Mouse (Mus musculus) kidney, postnatal 0 days (tissue): ENCODE results near the gene Usp4. TPM values are rescaled to one million over a fixed set of nuclear protein-coding genes. Genes with fewer than 3 reads are reported as not detected.

Source experiments
- ATAC-seq: fragments of 200-750 bp; cut with Nextera tagmentation; replicated peaks from 2 replicates; pipeline ENCODE4 v1.8.0; 2017; ENCODE audit warnings: low read depth, moderate number of reproducible peaks, moderate TSS enrichment, moderate library complexity; ENCODE audit not compliant: low FRiP score
- DNase-seq: peaks from one replicate; pipeline ENCODE4 v3.0.0-alpha.2; 2016; ENCODE audit warnings: low spot score
- H3K27ac ChIP-seq: fragments of 300-500 bp; sonication (generic); 2 replicates; pipeline ENCODE4 v1.5.1; 2014; ENCODE audit warnings: mild to moderate bottlenecking
- H3K27me3 ChIP-seq: fragments of 300-500 bp; sonication (generic); 2 replicates; pipeline ENCODE4 v1.6.1; 2014; ENCODE audit warnings: low read length, mixed read lengths; ENCODE audit not compliant: insufficient read depth
- H3K36me3 ChIP-seq: fragments of 300-500 bp; sonication (generic); 2 replicates; pipeline ENCODE4 v1.6.1; 2014; ENCODE audit warnings: low read length, mixed read lengths; ENCODE audit not compliant: insufficient read depth
- H3K4me1 ChIP-seq: fragments of 300-500 bp; sonication (generic); replicated peaks from 2 replicates; pipeline ENCODE4 v1.6.1; 2014; ENCODE audit warnings: antibody characterized with exemption, low read length, mixed read lengths; ENCODE audit not compliant: insufficient read depth
- H3K4me2 ChIP-seq: fragments of 300-500 bp; sonication (generic); 2 replicates; pipeline ENCODE4 v1.6.1; 2014; ENCODE audit warnings: mild to moderate bottlenecking, low read length, moderate library complexity, mixed read lengths
- H3K4me3 ChIP-seq: fragments of 300-500 bp; sonication (generic); replicated peaks from 2 replicates; pipeline ENCODE4 v1.5.1; 2014; ENCODE audit warnings: low read depth, low read length
- H3K9ac ChIP-seq: fragments of 300-500 bp; sonication (generic); 2 replicates; pipeline ENCODE4 v1.6.1; 2014; ENCODE audit warnings: low read depth, low read length
- H3K9me3 ChIP-seq: fragments of 300-500 bp; sonication (generic); replicated peaks from 2 replicates; pipeline ENCODE4 v1.6.1; 2016; ENCODE audit warnings: low read length, inconsistent platforms, mixed read lengths
- CTCF ChIP-seq: IDR thresholded peaks from 2 replicates; pipeline ENCODE4 v1.5.1; 2016; ENCODE audit warnings: antibody characterized with exemption, low read depth, mild to moderate bottlenecking, moderate library complexity
- WGBS: fragments of 180-500 bp; shearing (Covaris S2); extraction: QIAGEN DNeasy Blood & Tissue Kit; methylation state at CpG from one replicate; pipeline ENCODE4 v1.1.7; 2014; 5-methylcytosine and 5-hydroxymethylcytosine counted together
- polyA plus RNA-seq: library from polyadenylated mRNA; unstranded; fragments of >200 nt; fragmentation: Nextera tagmentation; extraction: Ambion mirVana; gene quantifications from 2 replicates; pipeline ENCODE4 v1.2.1, GENCODE M21; 2015

Gene Usp4
- polyA plus RNA-seq, 1 experiment from 2014 or later, result 64.0 TPM

GRCm38 (mm10) chr9:108381382-108381781 is 33.7 kb downstream of the Usp4 start:
- ATAC-seq (no peak), DNase-seq (no peak)
- H3K36me3 ChIP-seq, result peaks cover 73% of the 10 kb centered on the region
- no peak overlapping the region for H3K27ac ChIP-seq
- H3K9me3 ChIP-seq, result no peaks in the 10 kb centered on the region
- H3K4me1 ChIP-seq, result no peaks in the 10 kb centered on the region
- no peaks in the 10 kb centered on the region for H3K27me3 ChIP-seq
- H3K4me2 ChIP-seq, result no peak overlapping the region
- H3K9ac ChIP-seq, result no peak overlapping the region
- H3K4me3 ChIP-seq, result no peak overlapping the region
- no peak for TF ChIP-seq CTCF
- 96% methylated on average over 9 of the region's 9 CpGs for WGBS

- Histone ChIP-seq H3K4me3 (no peak overlapping the region), H3K9ac (no peak overlapping the region), H3K36me3 (peaks cover 77% of the 10 kb centered on the region), H3K4me1 (no peaks in the 10 kb centered on the region), H3K27me3 (no peaks in the 10 kb centered on the region), H3K9me3 (no peaks in the 10 kb centered on the region), H3K27ac (no peak overlapping the region), H3K4me2 (no peak overlapping the region)
- WGBS, result 80% methylated on average over 7 of the region's 7 CpGs
- no peak for TF ChIP-seq CTCF
- DNase-seq (no peak), ATAC-seq (no peak)
Measured at GRCm38 (mm10) chr9:108385006-108385405, 37.4 kb downstream of the Usp4 start.

GRCm38 (mm10) chr9:108386816-108387215 is 39.2 kb downstream of the Usp4 start:
- Histone ChIP-seq H3K4me2 (no peak overlapping the region), H3K9me3 (no peaks in the 10 kb centered on the region), H3K27ac (no peak overlapping the region), H3K27me3 (no peaks in the 10 kb centered on the region), H3K4me1 (no peaks in the 10 kb centered on the region), H3K36me3 (peaks cover 76% of the 10 kb centered on the region), H3K9ac (no peak overlapping the region), H3K4me3 (no peak overlapping the region)
- no peak for ATAC-seq
- 74% methylated on average over 4 of the region's 4 CpGs for WGBS
- DNase-seq, result no peak
- no peak for TF ChIP-seq CTCF

GRCm38 (mm10) chr9:108388601-108389000 is 40.9 kb downstream of the Usp4 start:
- 72% methylated on average over 10 of the region's 10 CpGs for WGBS
- no peak overlapping the region for H3K4me3 ChIP-seq
- ATAC-seq (no peak), DNase-seq (no peak)
- H3K9ac ChIP-seq, result no peak overlapping the region
- TF ChIP-seq CTCF, result no peak
- no peaks in the 10 kb centered on the region for H3K9me3 ChIP-seq
- H3K36me3 ChIP-seq, result peaks cover 75% of the 10 kb centered on the region
- H3K27me3 ChIP-seq, result no peaks in the 10 kb centered on the region
- no peak overlapping the region for H3K27ac ChIP-seq
- no peaks in the 10 kb centered on the region for H3K4me1 ChIP-seq
- H3K4me2 ChIP-seq, result no peak overlapping the region

GRCm38 (mm10) chr9:108389220-108389619 is 41.6 kb downstream of the Usp4 start:
- Histone ChIP-seq H3K4me2 (no peak overlapping the region), H3K9me3 (no peaks in the 10 kb centered on the region), H3K4me3 (no peak overlapping the region), H3K9ac (no peak overlapping the region), H3K36me3 (peaks cover 69% of the 10 kb centered on the region), H3K4me1 (no peaks in the 10 kb centered on the region), H3K27me3 (no peaks in the 10 kb centered on the region), H3K27ac (no peak overlapping the region)
- WGBS, result 77% methylated on average over 6 of the region's 6 CpGs
- ATAC-seq (no peak), DNase-seq (no peak)
- TF ChIP-seq CTCF, result no peak

GRCm38 (mm10) chr9:108392676-108393075 is 45.0 kb downstream of the Usp4 start, which contains the start of gene 1700102P08Rik:
TSS of gene 1700102P08Rik (plus strand) at chr9:108392805.
- no peak for TF ChIP-seq CTCF
- no peaks in the 10 kb centered on the region for H3K9me3 ChIP-seq
- peak; percentile 36 for ATAC-seq
- DNase-seq, result no peak
- H3K4me3 ChIP-seq, result no peak within 1 kb of the TSS
- H3K9ac ChIP-seq, result no peak within 1 kb of the TSS
- no peaks in the 10 kb centered on the region for H3K27me3 ChIP-seq
- 74% methylated on average over 18 of the region's 18 CpGs for WGBS
- H3K36me3 ChIP-seq, result peaks cover 40% of the 10 kb centered on the region
- no peaks in the 10 kb centered on the region for H3K4me1 ChIP-seq
- no peak within 1 kb of the TSS for H3K27ac ChIP-seq
- no peak within 1 kb of the TSS for H3K4me2 ChIP-seq

GRCm38 (mm10) chr9:108394191-108394590 is 46.5 kb downstream of the Usp4 start:
- Histone ChIP-seq H3K4me1 (no peaks in the 10 kb centered on the region), H3K9ac (no peak overlapping the region), H3K9me3 (no peaks in the 10 kb centered on the region), H3K4me2 (no peak overlapping the region), H3K27ac (no peak overlapping the region), H3K36me3 (peaks cover 29% of the 10 kb centered on the region), H3K27me3 (no peaks in the 10 kb centered on the region), H3K4me3 (no peak overlapping the region)
- no peak for ATAC-seq
- no peak for DNase-seq
- TF ChIP-seq CTCF, result no peak
- 92% methylated on average over 6 of the region's 6 CpGs for WGBS
